Mouse (Mus musculus) CD4-positive, CD25-positive, alpha-beta regulatory T cell, adult 4 months (primary cell): ENCODE results near the gene Arhgdib. TPM values are rescaled to one million over a fixed set of nuclear protein-coding genes. Genes with fewer than 3 reads are reported as not detected.
"Not testable (repeated sequence)": the region's sequence is repeated elsewhere in the genome, so short reads cannot be mapped to it uniquely, and the experiment has no call there.

Source experiments
- ATAC-seq: one replicate; pipeline ENCODE4 v1.8.0; 2017
- polyA plus RNA-seq, 2 experiments: library from polyadenylated mRNA; unstranded; fragments of 100-300 nt; shearing (Covaris generic); gene quantifications; one replicate each; pipeline ENCODE4 v1.2.1; 2017

Arhgdib gene
- polyA plus RNA-seq, 2 experiments from 2014 or later = 2,618 to 2,837 TPM

DNA sequence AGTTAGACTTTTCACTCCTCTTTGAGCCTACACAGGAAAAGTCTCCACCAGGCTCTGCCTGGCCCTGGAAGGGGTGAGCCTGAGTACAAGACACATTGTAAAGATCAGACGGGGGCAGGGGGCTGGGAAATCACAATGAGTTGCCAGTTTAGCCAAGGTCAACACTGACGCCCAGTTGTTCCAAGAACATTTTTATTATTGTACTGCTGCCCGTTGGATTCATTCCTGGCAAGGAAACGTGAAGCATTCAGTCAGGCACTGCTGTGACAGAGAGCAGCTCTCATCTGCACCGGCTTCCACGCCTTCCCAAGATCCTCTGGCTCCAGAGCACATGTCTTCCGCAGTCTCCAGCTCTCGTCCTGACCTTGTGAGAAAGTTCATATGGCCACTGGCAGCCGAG is 53.8 kb downstream of the Arhgdib start:
- no peak for ATAC-seq

- ATAC-seq = not testable (repeated sequence)
Observed at GRCm38 (mm10) chr6:136884766-136885165, 56.9 kb downstream of the Arhgdib start.

GRCm38 (mm10) chr6:136883961-136884360 is 57.7 kb downstream of the Arhgdib start:
- no peak for ATAC-seq

DNA sequence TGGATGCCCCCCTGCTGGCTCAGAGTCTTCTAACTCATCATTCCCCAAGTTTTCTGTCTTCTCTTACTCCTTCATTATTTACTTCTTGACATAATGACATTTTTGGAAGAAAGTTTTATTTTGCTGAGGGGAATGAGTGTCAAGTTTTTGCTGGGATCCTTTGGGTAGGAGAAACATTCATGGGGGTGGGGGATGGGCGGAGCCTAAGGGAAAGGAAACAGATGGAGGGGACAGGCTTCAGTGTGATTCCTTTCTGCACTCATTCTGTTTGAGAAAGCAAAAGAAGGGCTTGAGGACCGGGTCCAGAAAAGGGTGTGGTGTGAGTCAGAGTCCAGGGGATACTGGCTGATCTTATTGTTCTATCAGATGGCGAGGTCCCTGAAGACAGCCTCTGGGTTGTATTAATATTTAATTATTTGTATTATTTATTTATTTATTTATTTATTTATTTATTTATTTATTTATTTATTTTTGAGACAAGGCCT is 58.2 kb downstream of the Arhgdib start:
- no peak for ATAC-seq

DNA sequence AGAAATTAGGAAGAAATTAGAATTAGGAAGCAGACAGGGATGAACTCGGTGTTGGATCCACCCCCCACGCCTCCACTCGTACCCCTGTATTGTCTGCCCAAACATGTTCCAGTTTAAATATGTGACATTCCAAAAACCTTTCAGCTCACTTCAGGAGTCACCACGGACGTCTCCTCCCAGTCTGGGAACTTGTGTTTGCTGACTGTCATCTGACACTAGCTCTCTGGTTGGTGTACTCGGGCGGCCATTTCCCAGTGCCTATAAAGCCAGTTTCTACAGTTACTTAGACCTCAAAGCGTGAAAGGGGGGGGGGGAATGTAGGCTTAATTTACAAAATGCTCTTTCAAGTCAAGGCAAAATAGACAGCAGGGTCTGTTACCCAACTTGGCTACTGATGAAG is 60.0 kb downstream of the Arhgdib start:
- ATAC-seq = no peak

DNA sequence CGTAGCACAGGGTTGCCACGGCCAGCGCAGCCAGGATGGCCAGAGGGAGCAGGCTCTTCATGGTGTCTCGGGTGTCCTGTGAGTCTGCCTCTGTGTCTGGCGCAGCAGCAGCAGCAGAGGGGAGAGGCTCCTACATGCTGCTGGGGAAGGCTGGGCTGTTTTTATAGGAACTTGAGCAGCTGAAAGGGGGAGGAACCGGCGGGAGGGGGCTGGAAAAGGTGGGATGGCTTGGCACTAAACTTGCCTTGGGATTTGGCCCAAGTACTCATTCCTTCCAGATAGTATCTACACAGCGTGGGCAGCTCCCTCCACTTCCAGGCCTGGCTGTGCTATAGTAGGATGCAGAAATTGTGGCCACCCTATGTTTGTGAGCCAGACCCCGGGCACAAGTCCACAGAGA is 66.0 kb downstream of the Arhgdib start, which contains the start of gene Mgp:
Mgp (minus strand) TSS at position 154 of the 400 bp plus-strand sequence.
- no peak for ATAC-seq

GRCm38 (mm10) chr6:136874599-136874998 is 67.1 kb downstream of the Arhgdib start:
- ATAC-seq = no peak

Other genes with a start within 250 kb of the Arhgdib start
- not detected for gene Gucy2c, start 160.1 kb downstream of the Arhgdib start, polyA plus RNA-seq
- 1 to 10 TPM; 1.0 to 1.7 TPM for gene Hist4h4, start 137.5 kb downstream of the Arhgdib start, polyA plus RNA-seq
- 10 to 100 TPM; 73.4 to 92.2 TPM for gene H2afj, start 133.7 kb downstream of the Arhgdib start, polyA plus RNA-seq
- 1 to 10 TPM; 2.1 to 5.2 TPM for gene BC049715, start 114.3 kb downstream of the Arhgdib start, polyA plus RNA-seq
- 10 to 100 TPM; 58.3 to 63.6 TPM for gene Wbp11, start 113.7 kb downstream of the Arhgdib start, polyA plus RNA-seq
- not detected for gene Smco3, start 106.4 kb downstream of the Arhgdib start, polyA plus RNA-seq
- gene Art4, start 84.2 kb downstream of the Arhgdib start, polyA plus RNA-seq = 1 to 10 TPM; 3.7 to 5.7 TPM
- gene Mgp, start 66.1 kb downstream of the Arhgdib start, polyA plus RNA-seq = not detected
- gene Erp27, start 19.7 kb downstream of the Arhgdib start, polyA plus RNA-seq = 1 to 10 TPM; 2.9 to 3.1 TPM
- under 1 TPM; 0.05 to 0.10 TPM for gene Pde6h, start 18.1 kb downstream of the Arhgdib start, polyA plus RNA-seq
- not detected for gene Rerg, start 228.6 kb upstream of the Arhgdib start, polyA plus RNA-seq